Mouse (Mus musculus) liver, embryonic 14.5 days (tissue): ENCODE data around the gene Slc22a13.

ENCODE experiments used
- CTCF ChIP-seq: IDR thresholded peaks from 2 replicates; pipeline ENCODE4 v1.5.1; 2016; ENCODE audit warnings: antibody characterized with exemption, low read depth, control low read depth
- EP300 ChIP-seq: IDR thresholded peaks from 2 replicates; pipeline ENCODE4 v1.6.1; 2016; ENCODE audit warnings: antibody characterized with exemption, low read depth

DNA sequence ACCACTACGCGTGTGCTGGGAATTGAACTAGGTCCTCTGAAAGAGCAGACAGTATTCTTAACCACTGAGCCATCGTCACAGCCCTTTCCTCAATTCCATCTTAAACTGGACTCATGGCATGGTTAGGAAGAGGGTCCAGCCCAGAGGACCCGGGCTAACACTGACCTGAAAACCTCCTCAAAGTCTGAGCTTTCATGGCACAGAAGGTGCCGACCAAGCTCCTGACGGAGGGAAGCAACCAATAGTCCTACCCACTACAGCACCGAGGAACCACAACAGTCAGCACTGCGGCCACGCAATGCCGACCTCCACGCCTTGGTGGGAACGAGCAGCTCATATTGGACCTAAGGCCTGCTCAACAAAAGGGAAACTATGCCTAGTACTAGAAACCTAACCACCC, 47.3 kb upstream of the Slc22a13 start:
- no peak for TF ChIP-seq CTCF
- no peak for TF ChIP-seq EP300
